9 mouse cellular contexts compared by ENCODE assay signal in genomic region chr4:62629905-62630304, GRCm38 (mm10).
DNase-seq lines count a peak whose midpoint lies in the region; ATAC-seq lines count a peak whose summit lies in the region.
"Had no signal": no experiment of that assay in that cellular context is flagged by ENCODE, and none has a peak within 500 bp of the region (broad histone marks: within the 10 kb centered on the region; RNA-seq: fewer than 3 reads in every experiment).

No protein-coding gene starts in this region.

- WGBS in heart, embryonic 10.5 days: 13% methylated on average over 4 of the region's 4 CpGs
- WGBS in intestine, embryonic 15.5 days: 44% methylated on average over 4 of the region's 4 CpGs

- H3K4me3 ChIP-seq in heart, embryonic 10.5 days: no peak overlapping the region
- H3K4me3 ChIP-seq in intestine, embryonic 15.5 days (replicated peaks): no peak overlapping the region
- H3K4me3 ChIP-seq: neural tube, embryonic 13.5 days had no signal

- intact Hi-C loops in heart, postnatal 36 days (cut with DNase I): no loop called here

- H3K36me3 ChIP-seq in heart, embryonic 10.5 days: peaks cover 3% of the 10 kb centered on the region; the same call in 1 of the 2 replicates
- H3K36me3 ChIP-seq in intestine, embryonic 15.5 days: no peaks in the 10 kb centered on the region
- H3K36me3 ChIP-seq: neural tube, embryonic 13.5 days had no signal

- H3K4me2 ChIP-seq in intestine, embryonic 15.5 days (replicated peaks): no peak overlapping the region
- H3K4me2 ChIP-seq: neural tube, embryonic 13.5 days had no signal

- no peak for ATAC-seq in intestine, embryonic 15.5 days

- peak overlapping the region; percentile 6; the same call in 1 of the 2 replicates for H3K27ac ChIP-seq in heart, embryonic 10.5 days
- H3K27ac ChIP-seq in intestine, embryonic 15.5 days: no peak overlapping the region
- H3K27ac ChIP-seq: neural tube, embryonic 13.5 days had no signal

- peaks cover 66% of the 10 kb centered on the region for H3K27me3 ChIP-seq in heart, embryonic 10.5 days (ENCODE audit: insufficient read depth, poor library complexity, severe bottlenecking)
- no peaks in the 10 kb centered on the region for H3K27me3 ChIP-seq in intestine, embryonic 15.5 days (replicated peaks)
- H3K27me3 ChIP-seq: neural tube, embryonic 13.5 days had no signal

- peaks cover 79% of the 10 kb centered on the region for H3K4me1 ChIP-seq in heart, embryonic 10.5 days
- peaks cover 74% of the 10 kb centered on the region for H3K4me1 ChIP-seq in intestine, embryonic 15.5 days (replicated peaks)

- no peak for DNase-seq in heart, embryonic 10.5 days (ENCODE audit: low spot score)
- no peak for DNase-seq in heart, postnatal 36 days
- peak; percentile 76 for DNase-seq in 416B (ENCODE audit: low read depth)
- DNase-seq in fibroblast of lung, adult 2 months (ENCODE audit: low read depth): peak; percentile 37
- DNase-seq in natural killer cell, adult 2 months (ENCODE audit: low spot score in 2 of 2): peak; percentile 90 to 96
- no peak for DNase-seq in adrenal gland, adult 18-20 months (ENCODE audit: low spot score in 2 of 2)
- no peak for DNase-seq in frontal cortex, adult 2 months (ENCODE audit: extremely low spot score in 1 of 2, low spot score in 1 of 2)

- H3K9me3 ChIP-seq in heart, embryonic 10.5 days: no peaks in the 10 kb centered on the region
- H3K9me3 ChIP-seq in intestine, embryonic 15.5 days: no peaks in the 10 kb centered on the region
- H3K9me3 ChIP-seq: neural tube, embryonic 13.5 days had no signal

- no peak overlapping the region for H3K9ac ChIP-seq in intestine, embryonic 15.5 days
- H3K9ac ChIP-seq: neural tube, embryonic 13.5 days had no signal

Comparison
In these comparisons a context has a peak if more than half of its experiments do, and no peak if none do; other contexts are left out.
1. DNase-seq: peak in 416B (single experiment), fibroblast of lung, adult 2 months (single experiment) and natural killer cell, adult 2 months (2 of 2); none in heart, embryonic 10.5 days (single experiment), heart, postnatal 36 days (0 of 2), adrenal gland, adult 18-20 months (0 of 2) and frontal cortex, adult 2 months (0 of 2).